Mouse (Mus musculus) bone marrow macrophage, adult 2 months (primary cell): ENCODE data around the gene Psmc1.

ENCODE experiments used
- CTCF ChIP-seq: IDR thresholded peaks from 2 replicates; pipeline ENCODE4 v1.5.1; 2012; ENCODE audit warnings: low read depth, mild to moderate bottlenecking, low read length, moderate library complexity
- POLR2A ChIP-seq: IDR thresholded peaks from 2 replicates; pipeline ENCODE4 v1.6.1; 2012; ENCODE audit warnings: mild to moderate bottlenecking, low read depth, low read length, borderline replicate concordance

- no peak for TF ChIP-seq CTCF
- TF ChIP-seq POLR2A, result no peak
Observed at GRCm38 (mm10) chr12:100067477-100067876, 42.5 kb upstream of the Psmc1 start.
